In the genomic region with DNA sequence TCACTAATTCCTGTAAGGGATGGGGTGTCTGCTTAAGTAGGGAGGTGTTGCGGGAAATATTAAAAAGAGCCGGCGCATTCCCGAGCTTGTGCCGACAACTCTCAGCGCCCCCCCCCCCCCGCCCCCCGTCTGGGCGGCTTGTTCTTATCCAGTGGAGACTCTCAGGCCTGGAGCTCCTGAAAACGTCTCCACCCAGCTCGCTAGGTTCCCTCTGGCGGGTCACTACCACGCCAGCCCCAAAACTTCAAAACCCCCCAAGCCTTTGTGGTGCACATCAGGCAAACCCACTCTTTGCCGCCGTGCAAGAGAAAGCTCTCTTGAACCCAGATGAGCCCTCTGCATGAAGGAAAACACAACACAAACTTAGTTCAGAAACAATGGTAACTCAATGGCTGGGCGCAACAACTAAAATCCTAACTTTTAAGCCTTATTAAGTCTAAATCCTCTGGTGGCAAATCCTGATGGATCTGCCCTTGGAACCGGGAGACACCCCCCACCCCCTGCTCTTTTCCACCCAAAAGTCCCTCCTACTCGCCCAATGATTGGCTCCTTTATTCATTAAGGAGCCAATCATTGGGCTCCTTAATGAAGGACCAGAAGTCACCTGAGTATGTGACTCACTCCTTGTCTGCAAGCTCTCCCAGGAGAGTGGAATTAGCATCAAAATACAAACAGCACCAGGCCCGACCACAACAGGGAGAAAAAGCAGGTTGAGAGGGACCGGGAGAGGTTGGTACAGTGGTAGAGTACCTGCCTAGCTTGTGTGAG, we compare ENCODE assay signal across 9 mouse cellular contexts. TPM values are rescaled to one million over a fixed set of nuclear protein-coding genes. Genes with fewer than 3 reads are reported as not detected.
DNase-seq lines count a peak whose midpoint lies in the region; ATAC-seq and TF ChIP-seq lines count a peak whose summit lies in the region.
"Had no signal": no experiment of that assay in that cellular context is flagged by ENCODE, and none has a peak within 500 bp of the region (broad histone marks: within the 10 kb centered on the region; RNA-seq: fewer than 3 reads in every experiment).

No protein-coding gene starts in this region.

- H3K4me2 ChIP-seq in kidney, embryonic 14.5 days (replicated peaks; ENCODE audit: low read depth, low read length) = peak overlapping the region; percentile 38
- peak overlapping the region; percentile 6 for H3K4me2 ChIP-seq in hindbrain, embryonic 13.5 days
- H3K4me2 ChIP-seq in midbrain, embryonic 15.5 days = peak overlapping the region; percentile 19

- no peak for TF ChIP-seq POLR2A in cerebellum, adult 2 months (IDR thresholded peaks at IDR 0.05; ENCODE audit: borderline replicate concordance, insufficient read depth, low read length)

- no peaks in the 10 kb centered on the region for H3K9me3 ChIP-seq in kidney, embryonic 14.5 days (ENCODE audit: control insufficient read depth, low read length)
- H3K9me3 ChIP-seq in hindbrain, embryonic 13.5 days = no peaks in the 10 kb centered on the region
- H3K9me3 ChIP-seq in midbrain, embryonic 15.5 days = no peaks in the 10 kb centered on the region

- TF ChIP-seq CTCF in cerebellum, adult 2 months (IDR thresholded peaks at IDR 0.05; ENCODE audit: borderline replicate concordance, insufficient read depth, low read depth, low read length) = no peak

- H3K4me3 ChIP-seq in kidney, embryonic 14.5 days (ENCODE audit: low read length) = peak overlapping the region; percentile 26
- H3K4me3 ChIP-seq in hindbrain, embryonic 13.5 days = no peak overlapping the region
- H3K4me3 ChIP-seq in midbrain, embryonic 15.5 days = no peak overlapping the region
- no peak overlapping the region for H3K4me3 ChIP-seq in cerebellum, adult 2 months (replicated peaks; ENCODE audit: insufficient read depth, low read depth, low read length)

- no peak for ATAC-seq in kidney, embryonic 14.5 days (ENCODE audit: low FRiP score, low TSS enrichment)
- no peak for ATAC-seq in hindbrain, embryonic 13.5 days (ENCODE audit: low FRiP score)
- no peak for ATAC-seq in midbrain, embryonic 15.5 days (replicated peaks)
- ATAC-seq in megakaryocyte progenitor cell, adult 5-6 weeks (replicated peaks; ENCODE audit: poor library complexity) = no peak

- 0 out of 2 replicates have a peak, but pooled peaks cover 5% of the 10 kb centered on the region for H3K27me3 ChIP-seq in kidney, embryonic 14.5 days (ENCODE audit: control insufficient read depth, insufficient read depth, low read length)
- no peaks in the 10 kb centered on the region for H3K27me3 ChIP-seq in hindbrain, embryonic 13.5 days
- H3K27me3 ChIP-seq in midbrain, embryonic 15.5 days (replicated peaks) = no peaks in the 10 kb centered on the region
- H3K27me3 ChIP-seq in cerebellum, adult 2 months (ENCODE audit: control insufficient read depth, insufficient read depth, low read length) = no peaks in the 10 kb centered on the region

- no peak for DNase-seq in kidney, adult 18-20 months
- DNase-seq in embryo, embryonic 10.5 days (ENCODE audit: low spot score) = peak; percentile 78
- no peak for DNase-seq in cerebellum, adult 2 months
- DNase-seq in layer of hippocampus, adult 18-20 months (ENCODE audit: low spot score in 2 of 2) = no peak
- DNase-seq: heart, postnatal 14 days had no signal

- no peaks in the 10 kb centered on the region for H3K36me3 ChIP-seq in kidney, embryonic 14.5 days (ENCODE audit: control insufficient read depth, insufficient read depth, low read length)
- H3K36me3 ChIP-seq in hindbrain, embryonic 13.5 days = peaks cover 52% of the 10 kb centered on the region
- H3K36me3 ChIP-seq in midbrain, embryonic 15.5 days (replicated peaks) = peaks cover 7% of the 10 kb centered on the region; the same call in 1 of the 2 replicates

- H3K27ac ChIP-seq in kidney, embryonic 14.5 days (ENCODE audit: low read depth, low read length) = no peak overlapping the region
- H3K27ac ChIP-seq in hindbrain, embryonic 13.5 days = no peak overlapping the region
- no peak overlapping the region for H3K27ac ChIP-seq in midbrain, embryonic 15.5 days
- no peak overlapping the region for H3K27ac ChIP-seq in cerebellum, adult 2 months (ENCODE audit: insufficient read depth, low read length)

- H3K4me1 ChIP-seq in kidney, embryonic 14.5 days (ENCODE audit: control insufficient read depth, insufficient read depth, low read length) = peaks cover 20% of the 10 kb centered on the region; the same call in 1 of the 2 replicates
- peaks cover 58% of the 10 kb centered on the region for H3K4me1 ChIP-seq in hindbrain, embryonic 13.5 days (replicated peaks)
- peaks cover 17% of the 10 kb centered on the region for H3K4me1 ChIP-seq in midbrain, embryonic 15.5 days
- peaks cover 4% of the 10 kb centered on the region; the same call in 1 of the 2 replicates for H3K4me1 ChIP-seq in cerebellum, adult 2 months (ENCODE audit: control insufficient read depth, insufficient read depth, low read length)

- peak overlapping the region; percentile 15 for H3K9ac ChIP-seq in kidney, embryonic 14.5 days (ENCODE audit: low read depth, low read length)
- H3K9ac ChIP-seq in hindbrain, embryonic 13.5 days = no peak overlapping the region
- H3K9ac ChIP-seq in midbrain, embryonic 15.5 days = no peak overlapping the region

- 5% methylated on average over 19 of the region's 20 CpGs for WGBS in kidney, embryonic 14.5 days
- 13% methylated on average over 20 of the region's 20 CpGs for WGBS in hindbrain, embryonic 13.5 days
- WGBS in midbrain, embryonic 15.5 days = 14% methylated on average over 20 of the region's 20 CpGs
- WGBS in cerebellum, adult 2 months = 51% methylated on average over 20 of the region's 20 CpGs

RNA-seq across cellular contexts. Expression of gene Mgat5b, which starts 21.6 kb away (rescaled TPM):
- polyA plus RNA-seq in kidney, embryonic 14.5 days (2014; fragmentation: Nextera tagmentation; extraction: Ambion mirVana) = 0.21 and 0.23 TPM in 2 replicates
- 22.8 and 24.5 TPM in 2 replicates for polyA plus RNA-seq in hindbrain, embryonic 13.5 days (2015; fragmentation: Nextera tagmentation; extraction: Ambion mirVana)
- polyA plus RNA-seq in midbrain, embryonic 15.5 days (2015; fragmentation: Nextera tagmentation; extraction: Ambion mirVana) = 28.3 and 28.6 TPM in 2 replicates
- polyA plus RNA-seq in cerebellum, adult 2 months (2012; rRNA removed) = 25.6 and 26.9 TPM in 2 replicates
- not detected in 2 replicates for total RNA-seq in megakaryocyte progenitor cell, adult 5-6 weeks (2015)
- total RNA-seq in megakaryocyte progenitor cell, adult 5-6 weeks (2017) = not detected in 2 replicates
- 10 to 100 TPM; 41.1 to 47.8 TPM for total RNA-seq in layer of hippocampus, adult 18-20 months (2021)

Comparison
In these comparisons a context has a peak if more than half of its experiments do, and no peak if none do; other contexts are left out.
1. RNA of gene Mgat5b, which starts 21.6 kb away (polyA plus RNA-seq): 28.3 to 28.6 TPM in midbrain, embryonic 15.5 days, 25.6 to 26.9 TPM in cerebellum, adult 2 months and 22.8 to 24.5 TPM in hindbrain, embryonic 13.5 days; 0.21 to 0.23 TPM in kidney, embryonic 14.5 days; every median in the first group is over 10 times any median in the second.
2. Peak in every context shown above with its lines, with median percentiles within 50 percentile points of each other: H3K4me2 ChIP-seq.